16 mouse cellular contexts compared by ENCODE assay signal in genomic region chr6:92100679-92101360, GRCm38 (mm10). TPM values are rescaled to one million over a fixed set of nuclear protein-coding genes. Genes with fewer than 3 reads are reported as not detected.
DNase-seq lines count a peak whose midpoint lies in the region; ATAC-seq and TF ChIP-seq lines count a peak whose summit lies in the region.
"Had no signal": no experiment of that assay in that cellular context is flagged by ENCODE, and none has a peak within 500 bp of the region (broad histone marks: within the 10 kb centered on the region; RNA-seq: fewer than 3 reads in every experiment).

No protein-coding gene starts in this region.

- ATAC-seq in intestine, postnatal 0 days = no peak
- ATAC-seq in intestine, embryonic 15.5 days = no peak
- ATAC-seq in erythroblast, adult 5-6 weeks (replicated peaks; ENCODE audit: low FRiP score, poor library complexity, severe bottlenecking) = 0 out of 2 replicates have a peak, but pooled peaks have one; percentile 29
- ATAC-seq: forebrain, embryonic 16.5 days had no signal

- H3K36me3 ChIP-seq in intestine, postnatal 0 days (ENCODE audit: control insufficient read depth, insufficient read depth) = no peaks in the 10 kb centered on the region
- no peaks in the 10 kb centered on the region for H3K36me3 ChIP-seq in intestine, embryonic 15.5 days
- no peaks in the 10 kb centered on the region for H3K36me3 ChIP-seq in splenic B cell, adult 2 months (ENCODE audit: control insufficient read depth, insufficient read depth, low read length, poor library complexity, severe bottlenecking)

- no peak overlapping the region for H3K4me2 ChIP-seq in intestine, postnatal 0 days (replicated peaks; ENCODE audit: low read depth)
- no peak overlapping the region for H3K4me2 ChIP-seq in intestine, embryonic 15.5 days (replicated peaks)
- H3K4me2 ChIP-seq: heart, embryonic 13.5 days had no signal

- no peak overlapping the region for H3K9ac ChIP-seq in intestine, postnatal 0 days (ENCODE audit: low read depth, low read length)
- H3K9ac ChIP-seq in intestine, embryonic 15.5 days = no peak overlapping the region
- H3K9ac ChIP-seq: heart, embryonic 13.5 days had no signal

- H3K27me3 ChIP-seq in intestine, postnatal 0 days (replicated peaks; ENCODE audit: control insufficient read depth, insufficient read depth, low read length) = no peaks in the 10 kb centered on the region
- H3K27me3 ChIP-seq in intestine, embryonic 15.5 days (replicated peaks) = no peaks in the 10 kb centered on the region
- H3K27me3 ChIP-seq in splenic B cell, adult 2 months (ENCODE audit: control insufficient read depth, insufficient read depth, low read length, poor library complexity, severe bottlenecking) = no peaks in the 10 kb centered on the region
- H3K27me3 ChIP-seq: heart, embryonic 13.5 days; megakaryocyte, embryonic 14.5 days had no signal

- H3K27ac ChIP-seq in intestine, postnatal 0 days (ENCODE audit: low read depth, low read length) = no peak overlapping the region
- H3K27ac ChIP-seq in intestine, embryonic 15.5 days = no peak overlapping the region
- H3K27ac ChIP-seq: heart, embryonic 13.5 days had no signal

- H3K4me1 ChIP-seq in intestine, postnatal 0 days (replicated peaks; ENCODE audit: control insufficient read depth, insufficient read depth, low read length) = no peaks in the 10 kb centered on the region
- no peaks in the 10 kb centered on the region for H3K4me1 ChIP-seq in intestine, embryonic 15.5 days (replicated peaks)

- DNase-seq in lung, postnatal 36 days = peak; percentile 19
- no peak for DNase-seq in lung, postnatal 10 days
- peak; percentile 29 for DNase-seq in splenic B cell, adult 2 months (ENCODE audit: low read depth, low spot score)
- no peak for DNase-seq in thymus, postnatal 0 days (ENCODE audit: low spot score)
- DNase-seq in embryo, embryonic 11 days = no peak
- DNase-seq: cerebellum, adult 11-12 months; gastrocnemius, adult 2 months; kidney, adult 11 months; kidney, postnatal 36 days; thymus, adult 18-20 months had no signal

- H3K4me3 ChIP-seq in intestine, postnatal 0 days (ENCODE audit: low read depth, low read length) = no peak overlapping the region
- no peak overlapping the region for H3K4me3 ChIP-seq in intestine, embryonic 15.5 days (replicated peaks)
- H3K4me3 ChIP-seq: gastrocnemius, adult 2 months; heart, embryonic 13.5 days; megakaryocyte, embryonic 14.5 days had no signal

- WGBS in intestine, postnatal 0 days = 76% methylated on average over 2 of the region's 2 CpGs
- WGBS in intestine, embryonic 15.5 days = 77% methylated on average over 2 of the region's 2 CpGs

- peak; percentile 43 for TF ChIP-seq CTCF in intestine, postnatal 0 days (IDR thresholded peaks at IDR 0.05; ENCODE audit: low read depth)

- no peaks in the 10 kb centered on the region for H3K9me3 ChIP-seq in intestine, postnatal 0 days (ENCODE audit: control insufficient read depth)
- H3K9me3 ChIP-seq in intestine, embryonic 15.5 days = no peaks in the 10 kb centered on the region
- H3K9me3 ChIP-seq: heart, embryonic 13.5 days; megakaryocyte, embryonic 14.5 days had no signal

RNA-seq across cellular contexts. Expression of gene Nr2c2, which starts 9.6 kb away (rescaled TPM):
- 8.1 and 9.6 TPM in 2 replicates for polyA plus RNA-seq in intestine, postnatal 0 days (2015; fragmentation: Nextera tagmentation; extraction: Ambion mirVana)
- polyA plus RNA-seq in intestine, embryonic 15.5 days (2015; fragmentation: Nextera tagmentation; extraction: Ambion mirVana) = 18.3 and 19.3 TPM in 2 replicates
- 15.2 and 17.1 TPM in 2 replicates for total RNA-seq in erythroblast, adult 5-6 weeks (2015; ENCODE audit: low replicate concordance)
- total RNA-seq in erythroblast, adult 5-6 weeks (2017; ENCODE audit: low replicate concordance) = 19.3 and 25.2 TPM in 2 replicates
- polyA plus RNA-seq in thymus, postnatal 0 days (2015; fragmentation: Nextera tagmentation; extraction: Ambion mirVana) = 18.3 and 27.0 TPM in 2 replicates

Comparison
In these comparisons a context has a peak if more than half of its experiments do, and no peak if none do; other contexts are left out.
1. DNase-seq: peak in lung, postnatal 36 days (single experiment) and splenic B cell, adult 2 months (single experiment); none in lung, postnatal 10 days (single experiment), thymus, postnatal 0 days (single experiment) and embryo, embryonic 11 days (single experiment).